Comparison of ENCODE assay signal across 12 mouse cellular contexts in the genomic region with DNA sequence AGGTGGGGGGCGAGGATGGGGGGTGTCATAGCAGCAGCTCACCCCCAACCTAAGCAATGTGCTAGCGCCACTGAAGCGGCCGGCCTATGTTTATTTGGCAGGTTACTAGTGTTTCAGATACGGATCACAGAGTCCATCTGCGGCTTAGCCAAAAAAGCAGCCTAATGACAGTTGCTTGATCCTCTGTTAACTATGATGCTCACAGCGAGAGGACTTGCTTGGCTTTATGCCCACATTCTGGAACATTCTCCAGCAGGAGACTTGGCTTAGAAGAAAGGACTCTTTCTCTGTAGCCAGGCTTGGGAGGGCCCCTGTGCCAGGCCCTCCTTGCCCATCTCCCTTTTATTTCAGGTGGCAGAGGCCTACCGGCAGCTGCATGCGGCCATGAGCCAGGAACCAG. TPM values are rescaled to one million over a fixed set of nuclear protein-coding genes. Genes with fewer than 3 reads are reported as not detected.
DNase-seq lines count a peak whose midpoint lies in the region; ATAC-seq lines count a peak whose summit lies in the region.
"Had no signal": no experiment of that assay in that cellular context is flagged by ENCODE, and none has a peak within 500 bp of the region (broad histone marks: within the 10 kb centered on the region; RNA-seq: fewer than 3 reads in every experiment).

No protein-coding gene starts in this region.

- no peaks in the 10 kb centered on the region for H3K4me1 ChIP-seq in forebrain, embryonic 13.5 days
- H3K4me1 ChIP-seq in forebrain, embryonic 16.5 days (replicated peaks; ENCODE audit: control insufficient read depth, insufficient read depth, low read length): 0 out of 2 replicates have a peak, but pooled peaks cover 2% of the 10 kb centered on the region

- no peak overlapping the region for H3K4me3 ChIP-seq in forebrain, embryonic 13.5 days
- no peak overlapping the region for H3K4me3 ChIP-seq in forebrain, embryonic 16.5 days (replicated peaks; ENCODE audit: low read length)
- H3K4me3 ChIP-seq: gastrocnemius, adult 2 months; heart, embryonic 12.5 days; liver, embryonic 13.5 days had no signal

- no peaks in the 10 kb centered on the region for H3K27me3 ChIP-seq in forebrain, embryonic 13.5 days
- H3K27me3 ChIP-seq in forebrain, embryonic 16.5 days (replicated peaks; ENCODE audit: control insufficient read depth, insufficient read depth, low read length): no peaks in the 10 kb centered on the region
- H3K27me3 ChIP-seq: heart, embryonic 12.5 days; liver, embryonic 13.5 days had no signal

- ATAC-seq in forebrain, embryonic 13.5 days: no peak
- no peak for ATAC-seq in forebrain, embryonic 16.5 days
- ATAC-seq: midbrain, embryonic 16.5 days had no signal

- peak; percentile 71 for DNase-seq in kidney, adult 9 months
- no peak for DNase-seq in kidney, postnatal 4 days
- peak; percentile 87 for DNase-seq in Muller cell, postnatal 12 days (ENCODE audit: inconsistent ontology term)
- peak; percentile 90 to 92 for DNase-seq in cerebellum, postnatal 10 days
- no peak for DNase-seq in heart, adult 18-20 months
- no peak for DNase-seq in gastrocnemius, postnatal 36 days
- DNase-seq: gastrocnemius, adult 2 months; liver, embryonic 13.5 days had no signal

- H3K4me2 ChIP-seq in forebrain, embryonic 13.5 days: no peak overlapping the region
- no peak overlapping the region for H3K4me2 ChIP-seq in forebrain, embryonic 16.5 days (ENCODE audit: low read length)
- H3K4me2 ChIP-seq: heart, embryonic 12.5 days; liver, embryonic 13.5 days had no signal

- H3K27ac ChIP-seq in forebrain, embryonic 13.5 days: no peak overlapping the region
- no peak overlapping the region for H3K27ac ChIP-seq in forebrain, embryonic 16.5 days (ENCODE audit: low read length)
- H3K27ac ChIP-seq: gastrocnemius, adult 2 months; liver, embryonic 13.5 days had no signal

- 0 out of 2 replicates have a peak overlapping the region, but pooled peaks have one; percentile 16 for H3K9ac ChIP-seq in forebrain, embryonic 13.5 days
- no peak overlapping the region for H3K9ac ChIP-seq in forebrain, embryonic 16.5 days (replicated peaks; ENCODE audit: low read depth, low read length)
- H3K9ac ChIP-seq: heart, embryonic 12.5 days; liver, embryonic 13.5 days had no signal

- intact Hi-C loops in gastrocnemius, postnatal 36 days (cut with DNase I): no loop called here

- WGBS in forebrain, embryonic 13.5 days: 74% methylated on average over 9 of the region's 9 CpGs
- 61% methylated on average over 9 of the region's 9 CpGs for WGBS in forebrain, embryonic 16.5 days

- no peaks in the 10 kb centered on the region for H3K9me3 ChIP-seq in forebrain, embryonic 13.5 days (replicated peaks)
- no peaks in the 10 kb centered on the region for H3K9me3 ChIP-seq in forebrain, embryonic 16.5 days (ENCODE audit: control insufficient read depth, low read length)
- H3K9me3 ChIP-seq: heart, embryonic 12.5 days; liver, embryonic 13.5 days had no signal

- no peaks in the 10 kb centered on the region for H3K36me3 ChIP-seq in forebrain, embryonic 13.5 days (ENCODE audit: poor library complexity, severe bottlenecking)
- H3K36me3 ChIP-seq in forebrain, embryonic 16.5 days (ENCODE audit: control insufficient read depth, insufficient read depth): no peaks in the 10 kb centered on the region
- H3K36me3 ChIP-seq: heart, embryonic 12.5 days had no signal

RNA-seq across cellular contexts. Expression of a gene that starts 20.0 kb away (rescaled TPM):
- polyA plus RNA-seq in forebrain, embryonic 13.5 days (2015; fragmentation: Nextera tagmentation; extraction: Ambion mirVana): 27.8 and 28.2 TPM in 2 replicates
- polyA plus RNA-seq in forebrain, embryonic 16.5 days (2015; fragmentation: Nextera tagmentation; extraction: Ambion mirVana): 21.5 and 22.0 TPM in 2 replicates
- 1 to 10 TPM; 1.4 to 1.8 TPM for total RNA-seq in heart, adult 18-20 months (2021)
- total RNA-seq in gastrocnemius, postnatal 36 days (2021): under 1 TPM; 0.31 to 0.96 TPM

RNA-seq across cellular contexts. Expression of a gene that starts 20.2 kb away (rescaled TPM):
- polyA plus RNA-seq in forebrain, embryonic 13.5 days (2015; fragmentation: Nextera tagmentation; extraction: Ambion mirVana): 50.6 and 52.3 TPM in 2 replicates
- polyA plus RNA-seq in forebrain, embryonic 16.5 days (2015; fragmentation: Nextera tagmentation; extraction: Ambion mirVana): 36.0 and 45.7 TPM in 2 replicates
- total RNA-seq in heart, adult 18-20 months (2021): 10 to 100 TPM; 11.1 to 11.5 TPM
- total RNA-seq in gastrocnemius, postnatal 36 days (2021): 1 to 10 TPM; 4.7 to 5.0 TPM

RNA-seq across cellular contexts. Expression of a gene that starts 42.7 kb away (rescaled TPM):
- 1.1 and 1.3 TPM in 2 replicates for polyA plus RNA-seq in forebrain, embryonic 13.5 days (2015; fragmentation: Nextera tagmentation; extraction: Ambion mirVana)
- polyA plus RNA-seq in forebrain, embryonic 16.5 days (2015; fragmentation: Nextera tagmentation; extraction: Ambion mirVana): 1.4 and 1.6 TPM in 2 replicates
- 1 to 10 TPM; 3.6 to 4.8 TPM for total RNA-seq in heart, adult 18-20 months (2021)
- 1 to 10 TPM in 1 of 2 experiments, under 1 TPM in 1; 0.99 to 1.1 TPM for total RNA-seq in gastrocnemius, postnatal 36 days (2021)

RNA-seq across cellular contexts. Expression of a gene that starts 58.4 kb away (rescaled TPM):
- 19.3 and 19.5 TPM in 2 replicates for polyA plus RNA-seq in forebrain, embryonic 13.5 days (2015; fragmentation: Nextera tagmentation; extraction: Ambion mirVana)
- polyA plus RNA-seq in forebrain, embryonic 16.5 days (2015; fragmentation: Nextera tagmentation; extraction: Ambion mirVana): 23.7 and 24.4 TPM in 2 replicates
- 10 to 100 TPM; 11.5 to 11.7 TPM for total RNA-seq in heart, adult 18-20 months (2021)
- 1 to 10 TPM; 5.4 to 8.5 TPM for total RNA-seq in gastrocnemius, postnatal 36 days (2021)

Comparison
In these comparisons a context has a peak if more than half of its experiments do, and no peak if none do; other contexts are left out.
1. DNase-seq: peak in kidney, adult 9 months (single experiment), Muller cell, postnatal 12 days (single experiment) and cerebellum, postnatal 10 days (2 of 2); none in kidney, postnatal 4 days (0 of 2), heart, adult 18-20 months (0 of 2) and gastrocnemius, postnatal 36 days (0 of 2).